ENCODE assay signal across 9 mouse cellular contexts in the genomic region with DNA sequence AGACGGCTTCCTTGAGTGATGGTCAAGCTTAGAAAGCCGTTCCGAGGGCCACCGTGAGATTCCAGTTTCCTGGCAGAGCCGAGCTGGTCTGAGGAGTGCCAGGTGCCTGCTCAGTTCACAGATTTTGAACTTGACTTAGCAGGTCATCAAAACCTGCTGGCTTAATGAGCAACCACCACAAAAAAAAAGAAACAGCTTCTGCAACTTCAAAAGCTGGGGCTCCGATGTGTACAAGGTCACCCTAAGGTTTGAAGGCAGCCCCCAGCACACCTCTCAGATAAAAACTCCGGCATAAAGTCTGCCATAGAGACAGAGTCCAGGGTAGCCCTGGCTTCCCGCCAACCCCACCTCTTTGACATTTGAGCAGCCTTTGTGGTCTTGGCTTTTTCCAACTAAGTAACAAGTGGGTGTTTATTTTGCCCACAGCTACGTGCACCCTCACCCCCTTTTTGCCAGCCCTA. TPM values are rescaled to one million over a fixed set of nuclear protein-coding genes. Genes with fewer than 3 reads are reported as not detected.
DNase-seq lines count a peak whose midpoint lies in the region; ATAC-seq and TF ChIP-seq lines count a peak whose summit lies in the region.
"Had no signal": no experiment of that assay in that cellular context is flagged by ENCODE, and none has a peak within 500 bp of the region (broad histone marks: within the 10 kb centered on the region; RNA-seq: fewer than 3 reads in every experiment).

Gene D630039A03Rik, minus strand, starts transcription at position 97 of the 461 bp plus-strand sequence.

- no peaks in the 10 kb centered on the region for H3K27me3 ChIP-seq in kidney, postnatal 0 days (ENCODE audit: insufficient read depth, low read length)
- H3K27me3 ChIP-seq: CH12.LX had no signal

- peak within 1 kb of the TSS; percentile 75 for H3K27ac ChIP-seq in kidney, postnatal 0 days

- no peaks in the 10 kb centered on the region for H3K9me3 ChIP-seq in kidney, postnatal 0 days (replicated peaks; ENCODE audit: low read length)

- peak within 1 kb of the TSS; percentile 46; the same call in 1 of the 2 replicates for H3K9ac ChIP-seq in kidney, postnatal 0 days (ENCODE audit: low read depth, low read length)

- peak within 1 kb of the TSS; percentile 55 for H3K4me2 ChIP-seq in kidney, postnatal 0 days (ENCODE audit: low read length)

- intact Hi-C loops in gastrocnemius, postnatal 36 days (cut with DNase I), result no loop called here

- peak within 1 kb of the TSS; percentile 29 for H3K4me3 ChIP-seq in kidney, postnatal 0 days (replicated peaks; ENCODE audit: low read depth, low read length)

- peaks cover 11% of the 10 kb centered on the region for H3K4me1 ChIP-seq in kidney, postnatal 0 days (replicated peaks; ENCODE audit: insufficient read depth, low read length)

- no peak for ATAC-seq in kidney, postnatal 0 days (replicated peaks; ENCODE audit: low FRiP score, low read depth)

- DNase-seq in gastrocnemius, postnatal 10 days, result peak; percentile 31
- no peak for DNase-seq in gastrocnemius, postnatal 36 days
- peak; percentile 28 to 34 for DNase-seq in CD8-positive naive resting alpha-beta T cell, adult 2 months (ENCODE audit: low read depth in 2 of 2, low spot score in 2 of 2)
- DNase-seq in cerebellum, postnatal 36 days, result peak; percentile 43 to 47
- peak; percentile 34 for DNase-seq in kidney, postnatal 0 days (ENCODE audit: low spot score)
- peak; percentile 48 for DNase-seq in lung, postnatal 14 days
- no peak for DNase-seq in layer of hippocampus, adult 18-20 months (ENCODE audit: low spot score in 2 of 2)
- no peak for DNase-seq in right cerebral cortex, postnatal 10 days (ENCODE audit: low spot score in 2 of 2)

- no peaks in the 10 kb centered on the region for H3K36me3 ChIP-seq in kidney, postnatal 0 days (ENCODE audit: insufficient read depth, low read length)

- no peak for TF ChIP-seq CTCF in kidney, postnatal 0 days (IDR thresholded peaks at IDR 0.05; ENCODE audit: low read depth)

- WGBS in kidney, postnatal 0 days, result 6% methylated on average over 9 of the region's 9 CpGs

RNA-seq across cellular contexts. Expression of gene D630039A03Rik, which starts in this region (rescaled TPM):
- total RNA-seq in gastrocnemius, postnatal 10 days (2021), result under 1 TPM; 0.09 to 0.14 TPM
- not detected for total RNA-seq in gastrocnemius, postnatal 36 days (2021)
- polyA plus RNA-seq in kidney, postnatal 0 days (2015; fragmentation: Nextera tagmentation; extraction: Ambion mirVana), result 2.3 and 2.7 TPM in 2 replicates
- under 1 TPM; 0.25 to 0.33 TPM for total RNA-seq in layer of hippocampus, adult 18-20 months (2021)
- total RNA-seq: CH12.LX had no signal

Comparison
In these comparisons a context has a peak if more than half of its experiments do, and no peak if none do; other contexts are left out.
1. Peak in DNase-seq in gastrocnemius, postnatal 10 days; RNA of the gene not detected or under 1 TPM.
2. DNase-seq: peak in CD8-positive naive resting alpha-beta T cell, adult 2 months (2 of 2), cerebellum, postnatal 36 days (2 of 2), kidney, postnatal 0 days (single experiment) and lung, postnatal 14 days (single experiment); none in gastrocnemius, postnatal 36 days (0 of 2), layer of hippocampus, adult 18-20 months (0 of 2) and right cerebral cortex, postnatal 10 days (0 of 2).